Mouse (Mus musculus) embryonic facial prominence, embryonic 12.5 days (tissue): ENCODE data around the gene Cmtr1. TPM values are rescaled to one million over a fixed set of nuclear protein-coding genes. Genes with fewer than 3 reads are reported as not detected.

ENCODE experiments used
- ATAC-seq: fragments of 200-750 bp; cut with Nextera tagmentation; 2 replicates; pipeline ENCODE4 v1.8.0; 2017; ENCODE audit not compliant: insufficient number of reproducible peaks, insufficient read depth, low FRiP score, low TSS enrichment
- H3K27ac ChIP-seq: fragments of 300-500 bp; sonication (generic); 2 replicates; pipeline ENCODE4 v1.5.1; 2016; ENCODE audit warnings: mild to moderate bottlenecking
- H3K27me3 ChIP-seq: fragments of 300-500 bp; sonication (generic); 2 replicates; pipeline ENCODE4 v1.6.1; 2016; ENCODE audit warnings: mild to moderate bottlenecking, moderate library complexity
- H3K36me3 ChIP-seq: fragments of 300-500 bp; sonication (generic); 2 replicates; pipeline ENCODE4 v1.6.1; 2016; ENCODE audit warnings: mild to moderate bottlenecking
- H3K4me1 ChIP-seq: fragments of 300-500 bp; sonication (generic); 2 replicates; pipeline ENCODE4 v1.6.1; 2016
- H3K4me2 ChIP-seq: fragments of 300-500 bp; sonication (generic); replicated peaks from 2 replicates; pipeline ENCODE4 v1.6.1; 2016; ENCODE audit warnings: mild to moderate bottlenecking, moderate library complexity
- H3K4me3 ChIP-seq: fragments of 300-500 bp; sonication (generic); 2 replicates; pipeline ENCODE4 v1.5.1; 2016; ENCODE audit warnings: mild to moderate bottlenecking
- H3K9ac ChIP-seq: fragments of 300-500 bp; sonication (generic); 2 replicates; pipeline ENCODE4 v1.6.1; 2016; ENCODE audit warnings: mild to moderate bottlenecking, moderate library complexity
- H3K9me3 ChIP-seq: fragments of 300-500 bp; sonication (generic); 2 replicates; pipeline ENCODE4 v1.6.1; 2016; ENCODE audit warnings: mild to moderate bottlenecking, moderate library complexity
- WGBS: fragments of 180-500 bp; shearing (Covaris S2); methylation state at CpG from one replicate; pipeline ENCODE4 v1.1.7; 2016; 5-methylcytosine and 5-hydroxymethylcytosine counted together
- polyA plus RNA-seq: library from polyadenylated mRNA; unstranded; fragments of >200 nt; fragmentation: Nextera tagmentation; extraction: Ambion mirVana; gene quantifications from 2 replicates; pipeline ENCODE4 v1.2.1, GENCODE M21; 2016

The Cmtr1 gene
- polyA plus RNA-seq, 1 experiment from 2014 or later = 147 TPM

DNA sequence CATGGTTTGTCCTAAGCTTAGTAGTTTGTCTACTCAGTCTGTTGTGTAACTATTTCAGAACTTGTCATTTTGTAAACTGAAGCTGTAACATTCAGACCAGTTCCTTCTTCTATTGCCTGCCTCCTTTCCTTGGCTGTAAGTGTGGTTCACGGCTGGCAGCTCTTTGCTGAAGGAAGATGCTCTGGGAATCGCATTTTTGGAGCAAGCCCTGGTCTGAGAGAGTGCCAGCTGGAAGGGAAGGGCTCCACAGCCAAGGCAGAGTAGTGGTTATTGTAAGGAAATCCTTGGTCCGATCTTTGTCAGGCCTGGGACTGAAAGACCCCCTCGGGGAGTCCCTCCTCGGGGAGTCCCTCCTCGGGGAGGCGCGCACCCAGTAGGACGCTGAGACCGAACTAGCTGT is 28.2 kb downstream of the Cmtr1 start:
- Histone ChIP-seq H3K4me3 (no peak overlapping the region), H3K9me3 (no peaks in the 10 kb centered on the region), H3K27ac (no peak overlapping the region), H3K36me3 (peaks cover 83% of the 10 kb centered on the region), H3K27me3 (no peaks in the 10 kb centered on the region), H3K9ac (no peak overlapping the region), H3K4me2 (no peak overlapping the region), H3K4me1 (no peaks in the 10 kb centered on the region)
- WGBS = 96% methylated on average over 10 of the region's 10 CpGs
- ATAC-seq = no peak

DNA sequence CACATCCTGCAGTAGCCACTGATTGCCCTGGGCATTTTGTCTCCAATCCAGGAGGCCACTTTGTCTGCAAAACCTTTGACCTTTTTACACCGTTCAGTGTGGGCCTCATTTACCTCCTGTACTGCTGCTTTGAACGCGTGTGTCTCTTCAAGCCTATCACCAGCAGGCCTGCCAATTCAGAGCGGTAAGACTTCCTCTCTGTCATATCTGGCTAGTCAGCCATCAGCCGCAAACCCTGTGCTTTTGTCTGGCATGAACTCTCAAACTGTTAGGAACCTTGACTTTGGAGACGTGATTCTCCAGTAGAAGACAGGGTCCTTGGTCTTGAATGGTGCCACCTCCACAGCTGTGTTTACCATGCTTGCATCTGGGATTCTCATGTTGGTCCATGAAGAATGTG is 29.9 kb downstream of the Cmtr1 start:
- H3K4me1 ChIP-seq = no peaks in the 10 kb centered on the region
- no peaks in the 10 kb centered on the region for H3K9me3 ChIP-seq
- no peak overlapping the region for H3K9ac ChIP-seq
- no peak overlapping the region for H3K27ac ChIP-seq
- no peak overlapping the region for H3K4me3 ChIP-seq
- WGBS = 83% methylated on average over 6 of the region's 6 CpGs
- no peaks in the 10 kb centered on the region for H3K27me3 ChIP-seq
- H3K4me2 ChIP-seq = no peak overlapping the region
- peaks cover 84% of the 10 kb centered on the region for H3K36me3 ChIP-seq
- ATAC-seq = no peak

DNA sequence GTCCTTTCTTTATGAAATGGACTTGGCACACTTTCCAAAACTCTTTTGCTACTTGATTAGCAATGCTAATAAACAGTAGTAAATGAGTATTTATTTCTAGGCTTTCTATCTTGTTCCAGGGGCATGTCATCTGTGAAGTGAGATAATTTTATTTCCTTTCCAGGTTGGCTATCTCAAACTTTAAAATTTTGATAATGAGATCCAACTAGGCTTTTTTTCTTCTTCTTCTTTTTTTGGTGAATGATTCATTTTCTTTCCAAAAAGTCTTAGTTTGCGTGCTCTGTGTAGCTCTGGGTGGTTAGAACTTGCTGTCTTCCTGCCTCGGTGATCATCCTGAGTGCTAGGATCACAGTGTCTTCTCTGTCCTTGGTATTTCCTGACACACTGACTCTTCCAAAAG is 32.4 kb downstream of the Cmtr1 start:
- no peak overlapping the region for H3K27ac ChIP-seq

DNA sequence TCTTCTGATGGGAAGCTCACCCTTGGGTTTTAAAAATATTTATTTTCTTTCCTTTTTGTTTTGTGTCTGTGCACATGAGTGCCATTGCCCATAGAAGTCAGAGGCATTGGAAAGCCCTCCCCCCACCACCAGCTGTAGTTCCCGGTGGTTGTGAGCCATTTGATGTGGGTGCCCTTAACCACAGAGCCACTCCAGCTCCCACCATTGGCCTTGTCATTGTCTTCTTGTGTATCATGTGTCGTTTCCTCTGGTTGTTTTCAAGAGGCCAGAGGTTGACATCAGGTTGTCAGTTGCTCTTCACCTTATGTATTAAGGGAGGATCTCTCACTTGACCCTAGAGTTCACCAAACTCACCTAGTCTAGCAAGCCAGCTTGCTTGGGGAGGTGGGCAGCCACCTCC is 33.2 kb downstream of the Cmtr1 start:
- H3K4me3 ChIP-seq = no peak overlapping the region
- no peaks in the 10 kb centered on the region for H3K27me3 ChIP-seq
- no peak overlapping the region for H3K27ac ChIP-seq
- H3K9me3 ChIP-seq = no peaks in the 10 kb centered on the region
- no peak overlapping the region for H3K9ac ChIP-seq
- no peaks in the 10 kb centered on the region for H3K4me1 ChIP-seq
- WGBS = 77% methylated on average over 2 of the region's 2 CpGs
- H3K4me2 ChIP-seq = no peak overlapping the region
- peaks cover 79% of the 10 kb centered on the region for H3K36me3 ChIP-seq
- ATAC-seq = no peak

More for the DNA sequence above, 32.4 kb downstream of the Cmtr1 start:
- no peaks in the 10 kb centered on the region for H3K4me1 ChIP-seq
- no peak overlapping the region for H3K4me2 ChIP-seq
- peaks cover 78% of the 10 kb centered on the region for H3K36me3 ChIP-seq
- no peaks in the 10 kb centered on the region for H3K27me3 ChIP-seq
- whole genome bisulfite sequencing = 91% methylated on average over 2 of the region's 2 CpGs
- H3K4me3 ChIP-seq = no peak overlapping the region
- H3K9me3 ChIP-seq = no peaks in the 10 kb centered on the region
- no peak overlapping the region for H3K9ac ChIP-seq
- ATAC-seq = no peak

DNA sequence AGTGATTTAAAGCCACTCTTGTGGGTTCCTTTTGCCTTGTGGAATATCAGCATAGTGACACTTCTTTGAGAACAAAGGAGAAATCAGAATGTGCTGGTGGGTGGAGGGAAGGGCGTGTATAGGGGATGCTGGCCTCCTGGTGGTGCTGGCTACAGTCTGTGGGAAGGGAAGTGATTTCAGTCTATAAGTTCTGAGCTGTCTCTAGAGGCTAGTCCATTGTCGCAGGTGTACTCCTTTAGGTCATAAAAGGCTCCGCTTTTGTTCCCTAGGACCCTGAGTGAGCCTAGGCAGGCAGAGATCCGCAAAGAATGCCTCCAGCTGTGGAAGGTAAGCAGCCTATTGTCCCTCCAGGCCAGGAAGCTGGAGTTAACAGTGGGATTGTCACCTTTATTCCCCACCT is 34.1 kb downstream of the Cmtr1 start:
- H3K9ac ChIP-seq = no peak overlapping the region
- H3K27ac ChIP-seq = no peak overlapping the region
- H3K27me3 ChIP-seq = no peaks in the 10 kb centered on the region
- H3K4me2 ChIP-seq = no peak overlapping the region
- no peak overlapping the region for H3K4me3 ChIP-seq
- peaks cover 85% of the 10 kb centered on the region for H3K36me3 ChIP-seq
- no peak for ATAC-seq
- WGBS = 85% methylated on average over 4 of the region's 4 CpGs
- H3K9me3 ChIP-seq = no peaks in the 10 kb centered on the region
- no peaks in the 10 kb centered on the region for H3K4me1 ChIP-seq

DNA sequence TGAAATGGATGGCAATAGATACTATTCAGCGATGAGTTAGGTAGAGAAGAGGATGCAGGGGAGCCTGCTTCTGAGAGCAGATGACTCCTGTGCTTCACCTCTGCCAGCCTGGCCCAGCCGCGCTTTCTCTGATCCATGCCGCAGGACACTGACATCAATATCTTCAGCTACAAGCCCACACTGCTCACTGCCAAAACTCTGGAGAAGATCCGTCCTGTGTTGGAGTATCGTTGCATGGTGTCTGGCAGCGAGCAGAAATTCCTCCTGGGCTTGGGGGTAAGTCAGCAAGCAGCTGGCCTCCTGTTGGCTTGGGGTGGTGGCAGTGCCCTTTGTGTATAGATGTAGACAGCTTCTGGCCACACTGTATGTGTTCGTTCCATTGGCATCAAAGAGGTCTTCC is 36.5 kb downstream of the Cmtr1 start:
- H3K4me1 ChIP-seq = no peaks in the 10 kb centered on the region
- H3K9me3 ChIP-seq = no peaks in the 10 kb centered on the region
- no peaks in the 10 kb centered on the region for H3K27me3 ChIP-seq
- H3K9ac ChIP-seq = no peak overlapping the region
- H3K27ac ChIP-seq = no peak overlapping the region
- H3K36me3 ChIP-seq = peaks cover 85% of the 10 kb centered on the region
- ATAC-seq = no peak
- H3K4me3 ChIP-seq = no peak overlapping the region
- H3K4me2 ChIP-seq = no peak overlapping the region
- WGBS = 94% methylated on average over 8 of the region's 8 CpGs

DNA sequence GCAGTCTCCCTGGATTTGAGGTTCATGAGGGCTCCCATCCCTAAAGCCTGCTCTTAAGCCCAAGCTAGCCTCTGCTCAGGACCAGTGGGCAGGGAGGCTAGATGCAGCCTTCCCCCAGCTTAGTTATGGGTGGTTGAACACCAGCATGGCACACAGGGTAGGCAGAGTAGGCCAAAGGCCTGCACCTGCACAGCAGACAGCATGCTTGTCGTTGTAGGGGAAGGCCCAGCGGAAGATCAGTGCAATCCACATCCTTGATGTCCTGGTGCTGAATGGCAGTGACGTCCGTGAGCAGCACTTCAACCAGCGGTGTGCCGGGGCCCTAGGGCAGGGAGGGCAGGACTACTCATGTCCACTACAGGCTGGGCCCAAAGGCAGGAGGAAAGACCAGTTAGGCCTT is 38.0 kb downstream of the Cmtr1 start:
- H3K9ac ChIP-seq = no peak overlapping the region
- H3K36me3 ChIP-seq = peaks cover 93% of the 10 kb centered on the region
- H3K4me1 ChIP-seq = no peaks in the 10 kb centered on the region
- WGBS = 88% methylated on average over 6 of the region's 6 CpGs
- H3K4me2 ChIP-seq = no peak overlapping the region
- no peaks in the 10 kb centered on the region for H3K27me3 ChIP-seq
- ATAC-seq = no peak
- no peak overlapping the region for H3K27ac ChIP-seq
- no peaks in the 10 kb centered on the region for H3K9me3 ChIP-seq
- H3K4me3 ChIP-seq = no peak overlapping the region

DNA sequence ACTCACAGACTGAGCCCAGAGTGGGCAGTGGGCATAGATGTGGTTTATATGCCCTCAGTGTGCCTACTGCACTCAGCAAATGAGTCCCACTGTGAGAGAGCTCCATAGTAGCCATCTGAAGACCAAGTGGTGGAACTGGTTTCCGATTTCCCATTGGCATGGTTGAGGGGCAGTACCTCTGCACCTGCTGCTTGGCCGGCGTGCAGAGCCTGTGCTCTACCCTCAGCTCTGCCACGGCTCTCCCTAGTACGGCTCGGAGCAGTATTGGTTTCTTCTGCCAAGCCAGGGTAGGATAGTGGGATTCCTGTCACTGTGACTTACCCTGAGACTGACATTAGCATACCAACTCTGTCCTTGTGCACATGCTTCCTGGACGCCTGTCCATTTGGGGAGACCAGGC is 40.2 kb downstream of the Cmtr1 start:
- Histone ChIP-seq H3K4me2 (no peak overlapping the region), H3K27me3 (no peaks in the 10 kb centered on the region), H3K9me3 (no peaks in the 10 kb centered on the region), H3K4me1 (no peaks in the 10 kb centered on the region), H3K36me3 (peaks cover 81% of the 10 kb centered on the region), H3K27ac (no peak overlapping the region), H3K9ac (no peak overlapping the region), H3K4me3 (no peak overlapping the region)
- 90% methylated on average over 7 of the region's 7 CpGs for WGBS
- no peak for ATAC-seq

DNA sequence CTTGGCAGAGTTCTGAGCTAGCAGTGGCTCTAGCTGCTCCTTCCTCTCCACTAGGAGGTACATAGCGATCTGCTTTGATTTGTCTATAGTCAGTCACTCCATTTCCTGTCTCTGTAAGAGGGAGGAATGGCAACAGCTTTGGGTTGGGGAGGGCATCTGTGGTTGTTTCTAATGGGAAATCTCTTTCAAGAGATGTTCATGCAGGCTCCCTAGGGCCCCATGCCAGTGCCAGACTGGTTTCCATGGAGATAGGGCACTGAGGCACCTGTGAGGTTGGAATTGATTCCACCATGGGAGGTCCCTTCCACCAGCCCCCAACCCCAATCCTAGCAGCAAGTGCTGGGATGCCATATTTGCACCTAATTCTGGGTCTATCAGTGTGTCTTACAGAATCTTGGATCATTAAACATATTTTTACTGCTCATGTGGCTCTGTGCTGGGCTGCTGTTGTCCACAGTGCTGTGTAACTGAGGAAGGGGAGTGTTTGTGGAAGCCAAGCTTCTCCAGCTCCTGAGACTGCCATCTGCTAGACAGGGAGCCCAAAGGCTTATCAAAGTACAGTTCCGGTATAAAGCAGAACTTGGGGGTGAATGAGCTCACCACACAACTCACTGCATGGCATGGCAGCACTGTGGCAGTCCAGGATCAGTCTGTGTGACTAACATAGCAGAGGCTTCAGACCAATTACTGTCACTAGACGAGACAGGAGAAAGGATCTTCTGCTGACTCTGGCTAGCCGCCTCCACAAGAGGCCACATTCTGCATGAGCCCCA is 42.7 kb downstream of the Cmtr1 start:
- peaks cover 12% of the 10 kb centered on the region for H3K4me1 ChIP-seq
- H3K4me3 ChIP-seq = no peak overlapping the region
- H3K9ac ChIP-seq = no peak overlapping the region
- no peaks in the 10 kb centered on the region for H3K9me3 ChIP-seq
- peaks cover 62% of the 10 kb centered on the region for H3K36me3 ChIP-seq
- WGBS = 84% methylated on average over 4 of the region's 4 CpGs
- no peak overlapping the region for H3K4me2 ChIP-seq
- H3K27me3 ChIP-seq = no peaks in the 10 kb centered on the region
- no peak overlapping the region for H3K27ac ChIP-seq
- ATAC-seq = no peak

DNA sequence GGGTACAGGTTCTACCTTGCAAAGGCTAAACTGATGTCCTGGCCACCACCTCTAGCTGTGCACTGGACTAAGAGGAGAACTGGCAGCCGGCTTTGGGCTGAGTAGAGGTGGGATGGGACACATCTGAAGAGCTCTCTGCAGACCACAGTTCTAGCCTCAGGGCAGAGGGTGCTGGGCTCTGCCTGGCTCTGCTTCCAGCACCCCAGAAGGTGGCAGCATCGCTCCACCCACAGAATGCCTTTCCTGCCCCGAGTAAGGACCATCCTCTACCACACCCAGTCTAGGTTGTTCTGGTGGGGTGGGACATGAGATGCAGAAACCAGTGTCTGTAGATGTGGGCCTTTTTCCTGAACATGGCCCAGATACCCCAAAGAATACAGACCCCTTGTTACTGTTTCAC is 44.4 kb downstream of the Cmtr1 start:
- ATAC-seq = no peak
- H3K36me3 ChIP-seq = peaks cover 49% of the 10 kb centered on the region
- H3K9ac ChIP-seq = no peak overlapping the region
- H3K4me3 ChIP-seq = no peak overlapping the region
- 28% methylated on average over 3 of the region's 3 CpGs for WGBS
- no peaks in the 10 kb centered on the region for H3K9me3 ChIP-seq
- H3K4me1 ChIP-seq = peaks cover 20% of the 10 kb centered on the region
- H3K27me3 ChIP-seq = no peaks in the 10 kb centered on the region
- H3K4me2 ChIP-seq = no peak overlapping the region
- no peak overlapping the region for H3K27ac ChIP-seq

DNA sequence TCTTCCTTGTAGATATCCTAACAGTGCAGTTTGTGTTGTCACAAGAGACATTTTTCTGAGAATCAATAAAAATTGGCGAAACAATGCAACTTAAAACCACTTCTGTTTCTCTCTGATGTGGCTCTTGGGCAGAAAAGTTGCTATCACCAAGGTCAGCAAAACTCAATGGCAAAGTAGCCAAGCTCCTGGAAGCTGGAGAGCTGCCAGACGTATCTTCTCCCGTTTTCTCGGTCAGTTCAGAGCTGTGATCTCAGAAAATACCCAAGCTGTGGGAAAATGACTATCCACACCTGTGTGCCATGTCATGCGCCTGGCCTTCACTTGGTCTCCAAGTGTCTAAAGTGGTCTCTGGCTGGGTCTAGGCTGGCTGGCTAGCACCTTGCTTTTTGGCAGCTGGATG is 45.5 kb downstream of the Cmtr1 start:
- no peak overlapping the region for H3K27ac ChIP-seq
- H3K4me2 ChIP-seq = no peak overlapping the region
- no peaks in the 10 kb centered on the region for H3K27me3 ChIP-seq
- no peak for ATAC-seq
- H3K4me1 ChIP-seq = peaks cover 28% of the 10 kb centered on the region
- WGBS = 85% methylated on average over 5 of the region's 5 CpGs
- no peak overlapping the region for H3K4me3 ChIP-seq
- H3K36me3 ChIP-seq = peaks cover 39% of the 10 kb centered on the region
- no peaks in the 10 kb centered on the region for H3K9me3 ChIP-seq
- H3K9ac ChIP-seq = no peak overlapping the region

DNA sequence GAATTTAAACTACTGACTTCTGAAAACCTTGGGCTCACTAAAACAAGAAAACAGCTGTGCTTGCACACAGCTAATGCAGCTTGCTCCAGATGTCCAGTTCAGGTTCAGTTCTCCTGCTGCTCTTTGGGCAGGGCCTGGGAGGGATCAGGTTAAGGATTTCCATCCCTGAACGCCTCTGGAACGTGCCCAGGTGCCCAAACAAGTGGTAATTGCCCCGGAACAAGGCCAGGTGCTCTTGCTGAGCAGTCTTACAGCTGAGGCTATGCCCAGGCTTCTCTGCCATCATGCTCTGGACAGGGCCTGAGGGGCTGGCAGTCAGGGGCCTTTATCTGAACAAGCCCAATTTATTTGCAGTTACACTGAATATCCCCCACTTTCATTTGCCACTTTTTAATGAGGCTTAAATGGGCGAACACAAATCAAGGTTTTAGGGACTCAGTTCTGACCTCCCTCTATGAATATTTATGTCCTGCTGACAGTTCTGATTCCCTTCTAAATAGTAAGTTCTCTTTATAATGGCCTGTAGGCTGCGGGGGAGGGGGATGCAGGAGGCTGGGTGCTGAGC is 46.7 kb downstream of the Cmtr1 start:
- peaks cover 27% of the 10 kb centered on the region for H3K36me3 ChIP-seq
- no peak overlapping the region for H3K4me3 ChIP-seq
- H3K9me3 ChIP-seq = no peaks in the 10 kb centered on the region
- no peak for ATAC-seq
- H3K9ac ChIP-seq = no peak overlapping the region
- no peak overlapping the region for H3K27ac ChIP-seq
- WGBS = 48% methylated on average over 5 of the region's 5 CpGs
- no peak overlapping the region for H3K4me2 ChIP-seq
- no peaks in the 10 kb centered on the region for H3K27me3 ChIP-seq
- peaks cover 28% of the 10 kb centered on the region for H3K4me1 ChIP-seq
